Mouse (Mus musculus) spleen, postnatal 14 days (tissue): Measurements from ENCODE around the gene Cwf19l1.

Experiments
- DNase-seq, 2 experiments: peaks; one replicate each; pipeline ENCODE4 v3.0.0; 2021 to 2022; ENCODE audit warnings: low spot score in 2 of 2

The Cwf19l1 gene

DNA sequence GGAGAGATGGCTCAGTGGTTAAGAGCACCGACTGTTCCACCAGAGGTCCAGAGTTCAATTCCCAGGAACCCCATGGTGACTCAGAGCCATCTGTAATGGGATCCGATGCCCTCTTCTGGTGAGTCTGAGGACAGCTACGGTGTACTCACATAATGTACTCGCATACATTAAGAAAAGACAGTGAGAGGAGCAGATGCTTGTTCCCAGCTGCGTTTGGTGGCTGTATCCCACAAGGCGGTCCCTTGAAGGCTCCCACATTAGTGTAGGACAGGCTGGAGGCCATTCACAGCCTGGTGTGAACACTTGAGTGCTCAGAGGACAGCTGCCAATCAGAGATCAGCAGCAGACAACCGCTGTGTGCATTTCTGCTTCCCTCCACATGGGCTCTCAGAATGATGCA is 24.0 kb downstream of the Cwf19l1 start:
- DNase-seq = no peak

DNA sequence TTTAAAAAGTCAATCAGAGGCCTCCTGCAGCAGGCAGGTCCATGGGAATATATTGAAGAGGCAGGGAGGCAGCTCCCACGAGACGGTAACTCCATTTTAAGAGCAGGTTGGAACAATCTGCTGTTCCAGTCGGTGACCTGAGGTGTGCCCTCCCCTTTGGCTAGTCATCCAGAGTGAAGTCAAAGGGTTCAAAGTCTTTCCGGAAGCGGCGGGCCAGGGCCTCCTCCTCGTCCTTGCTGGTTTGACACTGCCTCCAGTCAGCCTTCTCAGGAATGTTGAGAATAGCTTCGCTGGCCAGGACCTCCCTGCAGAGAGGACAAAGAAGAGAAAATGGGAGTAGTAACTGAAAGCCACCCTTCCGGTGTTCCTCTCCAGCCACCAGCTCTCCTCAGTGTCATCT is 25.3 kb downstream of the Cwf19l1 start:
- no peak for DNase-seq

DNA sequence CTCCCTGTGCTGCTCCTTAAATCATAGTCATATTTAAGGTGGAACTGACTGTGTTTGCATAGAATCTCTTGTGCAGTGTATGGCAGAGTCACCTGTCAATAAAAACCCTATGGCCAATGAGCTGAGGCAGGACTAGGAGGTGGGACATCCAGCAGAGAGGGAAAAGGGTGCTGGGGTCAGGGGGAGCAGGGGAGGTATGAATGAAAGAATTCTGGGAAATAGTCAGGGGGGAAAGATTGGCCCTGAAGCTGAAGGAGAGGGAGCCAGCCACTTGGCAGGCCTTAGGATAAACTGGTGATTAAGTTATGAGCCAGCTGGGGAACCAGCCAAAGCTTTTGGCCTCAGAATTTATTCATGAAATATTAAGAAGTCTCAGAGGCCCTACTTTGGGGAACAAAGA is 26.7 kb downstream of the Cwf19l1 start:
- DNase-seq = no peak

DNA sequence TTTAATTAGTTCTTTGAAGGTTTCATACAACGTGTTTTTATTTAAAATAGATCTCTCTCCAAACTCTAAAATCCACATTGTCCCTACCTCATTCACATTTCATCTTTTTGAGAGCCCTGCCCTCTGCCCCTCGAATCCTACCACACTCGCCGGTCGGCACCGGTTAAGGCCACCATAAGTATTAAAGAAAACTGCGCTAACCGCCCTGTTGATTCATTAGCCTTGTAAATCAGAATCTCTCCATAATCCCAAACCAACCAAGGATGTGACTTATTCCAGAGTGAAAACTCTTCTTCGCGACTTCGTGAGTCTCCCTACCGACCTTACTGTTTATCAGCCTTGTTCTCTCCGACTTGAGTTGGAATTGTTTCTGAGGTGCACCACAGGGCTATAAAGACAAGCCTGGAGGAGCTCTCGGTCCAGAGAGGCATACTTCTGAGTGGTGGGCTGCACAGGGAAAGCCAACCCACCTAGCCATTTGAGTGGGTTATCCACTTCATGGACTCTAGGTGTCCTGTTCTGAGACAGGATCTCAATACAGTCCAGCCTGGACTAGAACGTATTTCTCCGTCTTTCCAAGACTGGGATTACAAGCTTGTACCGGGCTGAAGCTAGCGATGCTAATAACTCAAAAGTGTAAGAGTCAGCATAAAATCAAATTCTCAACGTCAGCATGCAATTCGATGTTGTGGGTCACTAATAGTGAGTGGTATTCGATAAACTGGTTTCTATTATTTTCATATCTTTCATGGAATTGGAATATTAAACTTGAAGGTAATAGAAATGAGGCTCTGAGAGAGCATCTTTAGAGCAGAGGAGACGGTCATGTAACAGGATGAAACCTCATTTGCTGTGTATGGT is 27.8 kb downstream of the Cwf19l1 start:
- no peak for DNase-seq

DNA sequence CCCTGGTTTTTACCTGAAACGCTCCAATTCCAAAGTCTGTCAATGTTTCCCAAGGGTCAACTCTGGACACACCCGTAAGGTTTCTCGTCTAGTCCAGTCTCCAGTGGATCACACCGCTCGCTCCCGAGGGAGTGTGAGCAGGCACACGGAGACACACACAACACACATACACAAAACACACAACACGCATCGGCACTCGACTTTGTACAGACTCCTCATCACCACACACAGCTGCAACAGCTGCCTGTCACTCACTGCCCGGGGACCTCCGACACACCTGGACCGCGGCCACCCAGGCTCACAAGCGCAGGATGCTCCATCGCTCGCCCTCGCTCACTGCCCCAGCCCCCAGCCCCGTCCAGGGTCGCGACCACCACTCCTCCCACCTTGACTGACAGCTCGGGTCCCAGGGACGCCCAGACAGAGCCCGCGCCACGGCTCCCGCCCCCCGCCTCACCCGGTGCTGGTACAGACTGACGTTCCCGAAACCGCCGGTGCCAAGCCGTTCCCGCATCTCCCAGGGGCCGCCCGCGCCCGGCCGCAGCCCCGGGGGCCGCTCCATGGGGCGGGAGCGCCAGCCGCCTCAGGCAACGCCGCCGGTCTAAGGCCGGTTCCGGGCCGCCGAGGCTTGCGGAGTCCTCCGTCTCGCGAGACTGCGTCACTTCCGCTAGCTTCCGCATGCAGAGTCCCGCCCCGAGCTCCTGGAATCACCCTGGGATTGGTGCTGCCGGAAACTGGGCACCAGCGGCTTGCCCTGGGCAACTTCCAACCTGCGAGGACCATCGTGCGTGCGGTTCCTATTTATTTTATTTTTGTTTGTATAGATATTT is 28.6 kb downstream of the Cwf19l1 start, which contains the start of gene Chuk:
Chuk (minus strand) TSS at position 650 of the 830 bp plus-strand sequence.
- DNase-seq = peak; percentile 90 to 96

DNA sequence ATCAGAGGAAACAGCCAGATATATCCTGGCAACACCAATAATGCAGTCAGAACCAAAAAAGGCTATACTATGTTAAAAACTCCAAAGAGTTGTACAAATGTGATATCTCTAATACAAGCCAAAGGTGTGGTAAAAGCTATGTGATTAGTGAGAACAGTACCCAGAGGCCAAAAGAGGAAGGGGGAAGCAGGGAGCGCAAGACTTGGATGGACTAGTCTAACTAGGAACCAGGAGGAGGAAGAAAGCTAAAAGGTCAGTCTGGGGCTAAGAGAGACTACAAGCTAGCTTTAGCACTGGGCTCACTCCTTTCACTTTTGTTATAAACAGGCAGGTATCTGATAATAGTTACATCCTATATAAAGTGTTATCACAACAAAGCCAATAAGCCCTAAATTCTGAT is 31.3 kb downstream of the Cwf19l1 start:
- no peak for DNase-seq

DNA sequence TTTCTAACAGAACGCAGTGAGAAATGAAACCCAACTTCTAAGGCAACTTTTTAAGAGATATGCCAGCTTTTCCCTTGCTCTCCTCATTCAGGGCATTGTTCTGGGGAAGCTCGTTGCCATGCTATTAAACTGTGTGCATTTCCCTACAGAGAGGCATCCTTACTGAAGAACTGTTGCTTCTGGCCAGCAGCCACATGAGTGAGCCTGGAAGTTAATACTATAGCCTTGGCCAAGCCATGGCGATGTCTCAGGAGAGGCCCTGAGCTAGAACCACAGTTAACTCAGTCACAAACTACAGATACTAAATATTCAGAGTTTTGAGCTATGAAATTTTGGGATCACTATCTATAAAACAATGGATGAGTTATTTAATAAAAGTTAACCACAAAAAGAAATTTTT is 32.7 kb downstream of the Cwf19l1 start:
- DNase-seq = no peak

DNA sequence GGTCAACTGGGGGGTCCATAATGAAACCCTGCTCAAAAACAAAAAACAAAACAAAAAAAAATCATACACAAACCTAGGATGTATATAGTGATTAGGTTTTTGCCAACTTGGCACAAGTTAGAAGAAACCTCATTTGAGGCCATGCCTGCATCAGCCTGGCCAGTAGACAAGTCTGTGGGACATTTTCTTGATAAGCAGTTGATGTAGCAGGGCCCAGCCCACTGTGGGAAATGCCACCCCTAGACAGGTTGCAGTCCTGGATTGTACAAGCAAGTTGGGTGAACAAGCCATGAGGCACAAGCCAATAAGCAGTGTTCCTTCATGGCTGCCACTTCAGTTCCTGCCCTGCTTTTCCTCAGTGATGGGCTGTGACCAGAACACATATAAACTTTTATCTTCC is 34.8 kb downstream of the Cwf19l1 start:
- no peak for DNase-seq

DNA sequence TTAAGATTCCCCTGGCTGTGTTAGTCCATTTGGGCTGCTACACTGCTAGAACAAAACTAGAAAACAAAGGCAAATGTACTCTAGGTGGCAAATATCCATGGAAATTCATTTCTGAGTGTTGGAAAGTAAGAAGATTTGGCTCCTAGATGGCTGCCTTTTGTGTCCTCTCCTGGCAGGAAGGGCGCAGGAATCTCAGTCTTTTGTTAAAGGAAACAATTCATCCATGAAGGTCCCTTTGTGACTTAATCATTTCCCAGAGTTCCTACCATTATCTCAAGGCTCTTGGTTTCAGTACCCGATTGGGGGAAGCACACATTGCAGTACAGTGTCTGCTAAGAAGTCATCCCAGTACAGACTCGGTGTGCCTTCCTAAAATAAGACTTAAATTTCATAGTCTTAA is 49.4 kb downstream of the Cwf19l1 start:
- DNase-seq = no peak

DNA sequence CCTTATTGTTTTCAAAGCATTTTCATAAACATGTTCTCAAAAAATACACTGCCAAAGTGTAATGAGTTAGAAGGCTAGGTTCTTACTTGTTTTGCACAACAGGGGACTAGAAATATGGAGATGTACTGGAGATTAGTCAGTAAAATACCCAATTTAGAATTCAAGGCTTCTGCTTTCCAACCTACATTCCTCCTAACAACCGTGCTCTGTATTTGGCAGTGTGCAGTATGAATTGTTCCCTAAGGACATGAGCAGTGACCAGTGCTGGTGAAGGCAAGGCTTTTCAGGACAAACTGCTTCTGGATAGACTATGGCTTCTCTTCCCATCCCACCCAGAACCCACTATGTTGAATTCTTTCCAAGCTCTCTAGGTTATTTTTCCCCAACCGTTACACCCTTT is 54.8 kb downstream of the Cwf19l1 start:
- no peak for DNase-seq

DNA sequence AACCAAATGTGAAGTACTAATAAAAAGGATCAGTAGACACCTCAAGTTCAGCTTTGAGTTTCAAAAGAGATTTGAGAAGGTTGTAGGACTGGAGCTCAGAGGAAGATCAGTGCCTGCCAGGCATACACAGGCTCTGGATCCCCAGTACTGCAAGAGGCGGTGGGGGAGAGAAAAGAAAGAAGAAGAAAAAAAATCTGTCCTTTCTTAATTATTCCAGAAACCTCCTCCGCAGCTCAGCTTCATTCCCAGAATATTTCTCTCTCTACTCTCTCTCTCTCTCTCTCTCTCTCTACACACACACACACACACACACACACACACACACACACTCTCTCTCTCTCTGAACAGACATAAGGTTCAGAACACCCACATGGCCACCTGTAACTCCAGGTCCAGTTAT is 55.7 kb downstream of the Cwf19l1 start:
- no peak for DNase-seq

DNA sequence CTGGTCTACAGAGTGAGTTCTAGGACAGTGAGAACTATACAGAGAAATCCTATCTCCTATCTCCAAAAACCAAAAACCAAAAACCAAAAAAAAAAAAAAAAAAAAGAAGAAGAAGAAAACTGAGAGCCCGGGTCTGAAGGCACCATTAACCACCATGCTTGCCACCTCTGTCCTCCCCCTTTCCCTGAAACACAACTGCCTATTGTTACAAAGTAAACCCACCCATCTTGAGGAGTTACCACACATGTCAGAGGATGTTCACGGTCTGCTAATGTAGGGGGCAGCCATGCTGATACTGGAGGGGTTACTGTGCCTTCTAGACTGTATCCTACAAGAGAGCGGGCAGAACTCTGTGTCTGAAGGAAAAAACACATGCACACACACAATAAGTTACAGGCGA is 58.7 kb downstream of the Cwf19l1 start:
- DNase-seq = no peak

DNA sequence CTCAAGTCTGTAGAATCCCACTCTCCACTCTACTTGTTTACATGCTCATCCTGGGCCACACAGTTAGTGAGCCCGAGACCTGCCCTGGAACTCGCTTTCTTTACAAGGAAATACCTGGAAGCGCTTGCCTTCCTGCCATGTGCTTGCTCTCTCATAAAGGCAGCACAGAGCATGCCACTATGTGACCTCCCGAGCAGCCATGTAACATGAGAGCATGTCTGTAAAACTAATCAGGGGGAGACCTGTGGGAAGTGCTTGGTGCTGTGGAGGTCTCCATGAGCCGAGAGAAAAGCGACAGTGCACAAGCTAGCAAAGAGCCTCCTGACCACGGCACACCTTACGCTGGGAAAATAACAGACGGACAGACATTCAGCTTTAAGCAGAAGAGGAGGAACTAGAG is 59.2 kb downstream of the Cwf19l1 start:
- DNase-seq = no peak

DNA sequence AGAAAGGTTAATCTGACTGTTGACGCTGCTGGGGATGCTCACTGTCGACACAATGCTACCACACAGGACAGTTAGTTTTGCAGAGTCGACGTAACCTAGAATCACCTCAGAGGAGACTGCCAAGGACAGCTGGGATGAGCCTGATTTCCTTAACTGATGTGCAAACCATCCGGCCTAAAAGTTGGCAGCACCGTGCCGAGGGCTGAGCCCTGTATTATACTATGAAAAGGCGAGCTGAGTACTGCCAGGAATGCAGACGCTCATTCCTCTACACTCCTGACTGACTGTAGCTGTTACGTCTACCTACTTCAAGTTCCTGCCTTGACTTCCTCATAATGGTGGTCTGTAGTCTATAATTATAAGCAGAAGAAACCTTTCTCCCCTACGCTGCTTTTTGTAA is 60.7 kb downstream of the Cwf19l1 start:
- no peak for DNase-seq

DNA sequence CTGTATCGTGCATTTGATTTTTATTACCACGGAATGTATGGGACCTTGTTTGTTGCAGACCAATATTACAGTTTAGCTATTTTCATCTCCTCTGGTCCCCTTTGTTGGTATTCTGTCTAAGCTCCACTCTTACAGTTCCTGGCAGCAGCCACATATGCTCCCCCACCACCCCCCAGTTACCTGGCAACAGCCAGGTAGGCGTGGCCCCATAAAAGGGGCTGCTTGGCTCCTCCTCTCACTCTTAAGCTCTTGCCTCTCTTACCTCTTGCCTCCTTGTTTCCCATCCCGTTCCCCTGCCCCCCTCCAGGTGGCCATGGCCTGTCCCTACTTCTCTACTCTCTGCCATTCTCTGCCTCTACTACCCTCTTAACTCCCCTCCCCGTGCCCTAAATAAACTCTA is 64.5 kb downstream of the Cwf19l1 start:
- DNase-seq = no peak

DNA sequence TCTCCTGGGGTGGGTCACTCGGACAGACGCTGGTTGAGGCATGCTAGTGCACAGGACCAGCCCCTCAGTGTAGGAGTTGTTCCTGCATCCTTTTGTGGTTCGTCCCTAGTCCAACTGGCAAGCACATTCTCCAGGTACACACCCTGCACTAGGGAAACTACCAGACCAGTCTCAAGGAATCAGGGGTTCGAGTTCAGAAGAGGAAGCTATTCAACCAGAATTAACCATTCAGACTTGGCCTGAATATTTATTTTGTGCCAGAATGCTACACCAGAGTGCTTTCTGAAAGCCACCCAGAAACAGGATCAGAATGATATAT is 65.8 kb downstream of the Cwf19l1 start:
- DNase-seq = no peak

DNA sequence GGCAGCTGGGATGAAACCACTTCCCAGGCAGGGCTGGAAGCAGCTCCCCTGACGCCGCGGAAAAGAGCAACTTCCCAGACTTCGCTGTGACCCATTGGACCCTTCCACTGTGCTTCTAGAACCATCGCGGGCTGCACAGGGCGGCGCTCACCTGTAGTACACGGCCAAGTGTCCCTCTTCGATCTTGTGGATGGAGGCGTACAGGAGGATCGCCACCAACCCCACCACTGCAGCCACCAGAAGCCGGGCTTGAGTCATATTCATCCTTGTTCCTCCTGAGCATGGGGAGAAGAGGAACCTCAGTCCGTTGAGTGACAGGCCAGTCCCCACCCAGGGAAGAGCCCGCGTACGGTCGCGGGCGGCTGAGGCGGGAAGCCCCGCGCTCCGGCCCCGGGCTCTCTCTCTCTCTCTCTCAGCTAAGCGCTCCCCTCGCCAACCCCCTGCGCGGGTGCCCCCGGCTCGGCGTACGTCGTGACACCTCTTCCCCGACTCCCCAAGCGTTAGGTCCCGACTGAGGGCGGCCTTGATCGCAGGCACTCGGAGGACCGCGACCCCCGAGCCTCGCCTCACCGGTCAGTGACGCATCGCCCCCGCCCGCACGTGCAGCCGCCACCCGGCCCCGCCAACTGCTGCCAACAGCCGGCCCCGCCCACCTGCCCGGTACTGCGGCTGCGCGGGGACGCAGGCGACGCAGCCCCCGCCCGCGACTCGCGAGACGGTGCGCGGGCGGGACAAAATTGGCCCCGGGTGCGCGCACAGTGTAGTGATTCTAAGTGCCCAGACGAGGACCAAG is 66.4 kb downstream of the Cwf19l1 start, which contains the start of gene Erlin1:
Erlin1 (minus strand) TSS at position 665 of the 793 bp plus-strand sequence.
- peak; percentile 74 to 81 for DNase-seq

DNA sequence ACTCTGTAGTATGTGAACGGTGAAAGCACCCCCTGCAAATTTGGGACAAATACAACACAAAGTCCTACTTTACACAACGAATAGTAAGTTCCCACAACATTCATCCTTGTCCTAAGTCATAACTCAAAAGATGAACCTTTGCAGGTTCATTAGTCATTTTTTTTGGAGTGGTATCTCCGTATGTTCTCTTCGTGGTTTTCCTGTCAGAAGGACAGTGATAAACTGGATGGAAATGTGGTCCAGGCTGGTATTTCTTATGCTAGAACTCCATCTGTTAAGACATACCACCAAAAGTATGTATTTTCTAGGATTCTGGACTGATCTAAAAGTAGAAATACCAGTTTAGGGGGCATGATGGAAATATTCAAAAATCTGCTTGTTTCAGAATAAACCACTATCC is 67.4 kb downstream of the Cwf19l1 start:
- DNase-seq = no peak

DNA sequence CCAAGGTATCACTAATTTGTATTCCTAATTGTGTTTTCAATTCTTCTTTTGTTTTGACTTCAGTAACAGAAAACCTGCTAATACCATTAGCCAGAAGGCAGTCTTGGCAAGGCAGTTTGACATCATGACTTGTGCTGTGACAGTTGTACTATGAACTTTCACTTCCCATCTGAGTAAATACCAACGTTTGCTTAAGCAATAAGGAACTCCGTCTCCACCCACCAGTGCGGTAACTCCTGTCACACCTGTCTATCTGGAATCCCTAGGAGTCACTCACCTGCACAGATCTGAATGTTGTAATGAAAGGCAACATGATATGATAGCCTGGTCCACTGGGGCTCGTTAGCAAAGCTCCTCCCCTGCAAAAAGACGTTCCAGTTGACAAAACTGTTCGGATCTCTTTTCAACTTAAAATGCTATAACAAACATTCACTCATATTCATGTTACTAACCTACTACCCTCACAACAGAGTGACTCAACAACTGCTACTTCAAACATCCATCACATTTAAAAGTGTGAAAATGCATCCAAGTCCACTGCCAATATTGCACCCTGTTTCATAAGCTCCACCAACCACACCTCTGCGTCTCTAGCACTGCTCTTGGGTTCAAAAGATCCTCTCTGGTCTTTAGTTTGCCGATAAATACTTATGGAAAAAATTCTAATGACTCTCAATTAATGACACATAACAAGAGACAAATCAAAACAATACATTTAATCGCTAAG is 68.2 kb downstream of the Cwf19l1 start:
- no peak for DNase-seq

DNA sequence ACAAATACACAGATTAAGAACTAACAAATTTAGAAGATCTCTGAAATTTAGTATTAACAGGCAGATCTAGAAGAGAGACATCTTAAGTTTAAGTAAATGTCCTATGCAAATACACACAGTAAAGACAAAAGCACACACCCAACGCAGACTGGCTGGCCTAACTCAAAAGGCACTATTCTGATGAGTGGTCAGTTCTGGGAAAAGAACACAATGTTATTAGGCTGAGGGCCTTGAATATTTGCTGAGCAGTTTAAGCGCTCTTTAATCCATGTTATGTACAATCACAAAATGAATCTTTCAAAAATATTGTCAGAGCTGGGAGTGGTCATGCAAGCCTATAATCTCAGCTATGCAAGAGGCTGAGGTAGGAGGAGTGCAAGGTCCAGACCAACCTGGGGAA is 70.9 kb downstream of the Cwf19l1 start:
- DNase-seq = no peak

DNA sequence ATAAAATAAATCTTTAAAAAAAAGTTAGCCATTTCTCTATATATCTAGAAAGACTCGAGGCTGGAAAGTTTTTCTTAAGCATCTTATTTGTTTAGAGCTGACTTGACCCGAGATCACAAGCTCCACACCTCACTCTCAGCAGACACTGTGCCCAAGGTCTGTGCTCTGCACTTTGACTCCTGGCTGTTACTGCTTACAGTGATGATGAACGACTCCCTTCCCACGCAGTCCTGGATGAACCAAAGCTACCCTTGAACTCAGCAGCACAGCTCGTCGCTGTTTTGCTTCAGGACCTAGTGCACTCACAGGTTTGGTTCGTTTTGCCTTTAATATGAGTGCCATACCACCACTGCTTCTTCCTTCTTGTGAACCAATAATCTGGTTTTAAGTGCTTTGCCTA is 71.9 kb downstream of the Cwf19l1 start:
- no peak for DNase-seq

DNA sequence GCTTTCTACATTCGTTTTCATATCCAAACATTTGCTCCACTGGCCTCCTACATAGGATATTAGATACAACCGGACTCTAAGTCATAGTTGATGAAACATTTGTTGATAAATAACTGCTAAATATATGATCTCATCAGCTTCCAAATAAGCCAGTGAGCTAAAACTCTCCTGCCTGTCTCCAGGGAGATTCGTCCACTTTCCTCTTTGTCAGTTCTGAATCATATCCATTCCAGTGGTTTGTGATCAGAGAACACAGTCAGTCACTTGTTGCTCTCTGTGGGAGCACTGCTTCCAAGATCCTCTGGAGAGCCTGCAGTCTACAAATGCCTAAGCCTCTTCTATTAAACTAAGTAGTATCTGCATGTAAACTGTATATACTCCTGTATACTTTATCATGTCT is 75.5 kb downstream of the Cwf19l1 start:
- DNase-seq = no peak
